Mouse (Mus musculus) CH12.LX (cell line): ENCODE data around the gene Cox11. TPM values are rescaled to one million over a fixed set of nuclear protein-coding genes. Genes with fewer than 3 reads are reported as not detected.

ENCODE experiments used
- DNase-seq: peaks from one replicate; pipeline ENCODE4 v3.0.0-alpha.2; 2013; ENCODE audit errors: extremely low read depth
- H3K27ac ChIP-seq: 2 replicates; pipeline ENCODE4 v1.5.1; 2012; ENCODE audit warnings: low read depth, mild to moderate bottlenecking, control low read depth, moderate library complexity; ENCODE audit not compliant: insufficient read depth
- H3K27me3 ChIP-seq: replicated peaks from 2 replicates; pipeline ENCODE3; 2012; ENCODE audit warnings: inconsistent platforms
- H3K36me3 ChIP-seq, 2 experiments: replicated peaks in 1 of 2; 2 replicates each; pipeline versions ENCODE3 to v1.6.1; 2012; ENCODE audit warnings: inconsistent platforms in 1 of 2, low read length in 1 of 2, mild to moderate bottlenecking in 1 of 2, mixed read lengths in 1 of 2, moderate library complexity in 1 of 2; ENCODE audit not compliant: control insufficient read depth in 1 of 2, insufficient read depth in 1 of 2
- H3K4me1 ChIP-seq, 2 experiments: 2 replicates each; pipeline ENCODE4 v1.6.1; 2012; ENCODE audit warnings: inconsistent platforms in 1 of 2, moderate library complexity in 1 of 2; ENCODE audit not compliant: insufficient read depth in 2 of 2, control insufficient read depth in 1 of 2
- H3K4me2 ChIP-seq: 2 replicates; pipeline ENCODE4 v1.6.1; 2012; ENCODE audit warnings: low read depth, mild to moderate bottlenecking, control low read depth; ENCODE audit not compliant: poor library complexity, insufficient read depth, severe bottlenecking
- H3K4me3 ChIP-seq, 3 experiments: fragments of 150-350 bp in 1 of 3; sonication (generic) in 1 of 3; replicated peaks in 1 of 3; 2 replicates each; pipeline versions ENCODE3 to v1.5.1; 2011 to 2012; ENCODE audit warnings: low read depth in 2 of 3, low read length in 2 of 3, mild to moderate bottlenecking in 2 of 3, moderate library complexity in 2 of 3, control low read depth in 1 of 3, improper control_type of control experiment in 1 of 3, inconsistent platforms in 1 of 3, mixed read lengths in 1 of 3; ENCODE audit not compliant: poor library complexity in 1 of 3
- H3K79me2 ChIP-seq: replicated peaks from 2 replicates; pipeline ENCODE4 v1.6.1; 2012; ENCODE audit warnings: mild to moderate bottlenecking, moderate library complexity; ENCODE audit not compliant: control insufficient read depth, poor library complexity, insufficient read depth, severe bottlenecking; ENCODE audit errors: extremely low read depth
- H3K9ac ChIP-seq: 2 replicates; pipeline ENCODE4 v1.6.1; 2012; ENCODE audit warnings: low read depth, mild to moderate bottlenecking, control low read depth, moderate library complexity; ENCODE audit not compliant: insufficient read depth
- H3K9me3 ChIP-seq: replicated peaks from 2 replicates; pipeline ENCODE3; 2012; ENCODE audit warnings: low read length, inconsistent platforms, mixed read lengths
- CHD2 ChIP-seq: IDR thresholded peaks from 2 replicates; pipeline ENCODE4 v1.6.1; 2011; ENCODE audit warnings: low read length, improper control_type of control experiment
- EP300 ChIP-seq: IDR thresholded peaks from 2 replicates; pipeline ENCODE4 v1.6.1; 2011; ENCODE audit warnings: low read length, improper control_type of control experiment
- ETS1 ChIP-seq: conservative IDR thresholded peaks from 2 replicates; pipeline ENCODE4 v1.6.1; 2012; ENCODE audit warnings: low read depth, mild to moderate bottlenecking, inconsistent platforms, low read length, improper control_type of control experiment, moderate library complexity
- GABPA ChIP-seq: IDR thresholded peaks from 2 replicates; pipeline ENCODE4 v1.6.1; 2012; ENCODE audit warnings: low read depth, low read length, improper control_type of control experiment, inconsistent platforms; ENCODE audit not compliant: insufficient replicate concordance
- IRF4 ChIP-seq: IDR thresholded peaks from 2 replicates; pipeline ENCODE4 v1.6.1; 2014; ENCODE audit warnings: low read depth, mild to moderate bottlenecking, inconsistent platforms, low read length, improper control_type of control experiment
- KAT2A ChIP-seq: IDR thresholded peaks from 2 replicates; pipeline ENCODE4 v1.6.1; 2012; ENCODE audit warnings: low read length, improper control_type of control experiment, inconsistent platforms; ENCODE audit not compliant: insufficient replicate concordance
- MAFK ChIP-seq: IDR thresholded peaks from 2 replicates; pipeline ENCODE4 v1.6.1; 2011; ENCODE audit warnings: low read length, improper control_type of control experiment; ENCODE audit not compliant: insufficient replicate concordance
- MAX ChIP-seq: IDR thresholded peaks from 2 replicates; pipeline ENCODE4 v1.6.1; 2011; ENCODE audit warnings: low read length, improper control_type of control experiment
- MXI1 ChIP-seq: IDR thresholded peaks from 2 replicates; pipeline ENCODE4 v1.6.1; 2011; ENCODE audit warnings: mild to moderate bottlenecking, low read depth, low read length, improper control_type of control experiment
- MYC ChIP-seq: IDR thresholded peaks from 2 replicates; pipeline ENCODE4 v1.6.1; 2011; ENCODE audit warnings: low read depth, mild to moderate bottlenecking, improper control_type of control experiment, low read length
- SIN3A ChIP-seq: IDR thresholded peaks from 2 replicates; pipeline ENCODE4 v1.6.1; 2012; ENCODE audit warnings: low read length, improper control_type of control experiment, inconsistent platforms
- SMC3 ChIP-seq: IDR thresholded peaks from 2 replicates; pipeline ENCODE4 v1.6.1; 2011; ENCODE audit warnings: low read depth, low read length, improper control_type of control experiment
- TCF12 ChIP-seq: IDR thresholded peaks from 2 replicates; pipeline ENCODE4 v1.6.1; 2014; ENCODE audit warnings: low read depth, mild to moderate bottlenecking, inconsistent platforms, low read length, improper control_type of control experiment
- USF1 ChIP-seq: IDR thresholded peaks from 2 replicates; pipeline ENCODE4 v1.6.1; 2014; ENCODE audit warnings: low read depth, mild to moderate bottlenecking, inconsistent platforms, low read length, improper control_type of control experiment
- USF2 ChIP-seq: conservative IDR thresholded peaks from 2 replicates; pipeline ENCODE4 v1.6.1; 2011; ENCODE audit warnings: low read depth, low read length, improper control_type of control experiment
- ZC3H11A ChIP-seq: IDR thresholded peaks from 2 replicates; pipeline ENCODE4 v1.6.1; 2012; ENCODE audit warnings: low read depth, mild to moderate bottlenecking, inconsistent platforms, low read length, improper control_type of control experiment
- ZMIZ1 ChIP-seq: IDR thresholded peaks from 2 replicates; pipeline ENCODE4 v1.6.1; 2012; ENCODE audit warnings: low read depth, mild to moderate bottlenecking, inconsistent platforms, low read length, improper control_type of control experiment
- dilution Hi-C: fragments of 300-500 bp; cut with MboI; formaldehyde crosslinking; loops from 2 replicates; pipeline ENCODE4 v1.14.3; 2020; ENCODE audit warnings: low sequenced_read_pairs; ENCODE audit not compliant: extremely low pct_unique_long_range_greater_than_20kb, extremely low pct_ligation_motif_present
- in situ Hi-C: fragments of 300-500 bp; cut with MboI; formaldehyde crosslinking; loops from 3 replicates; pipeline ENCODE4 v1.14.3; 2019; ENCODE audit warnings: low sequenced_read_pairs, low pct_ligation_motif_present, low pct_unique_long_range_greater_than_20kb, mixed read lengths
- polyA plus RNA-seq: library from polyadenylated mRNA; unstranded; fragments of >175 nt; gene quantifications from 2 replicates; pipeline ENCODE4 v1.2.1, GENCODE M21; 2012; ENCODE audit warnings: low read depth; ENCODE audit not compliant: insufficient read length
- total RNA-seq, 2 experiments: library from RNA; depleted of rRNA; stranded (reverse); fragments of 300-350 nt in 1 of 2; fragments of >200 nt in 1 of 2; gene quantifications; 2 replicates each; pipeline ENCODE4 v1.2.3; 2012 to 2014

Cox11 gene
- total and polyA plus RNA-seq, 3 experiments = 43.2 to 64.3 (median 61.4) TPM

DNA sequence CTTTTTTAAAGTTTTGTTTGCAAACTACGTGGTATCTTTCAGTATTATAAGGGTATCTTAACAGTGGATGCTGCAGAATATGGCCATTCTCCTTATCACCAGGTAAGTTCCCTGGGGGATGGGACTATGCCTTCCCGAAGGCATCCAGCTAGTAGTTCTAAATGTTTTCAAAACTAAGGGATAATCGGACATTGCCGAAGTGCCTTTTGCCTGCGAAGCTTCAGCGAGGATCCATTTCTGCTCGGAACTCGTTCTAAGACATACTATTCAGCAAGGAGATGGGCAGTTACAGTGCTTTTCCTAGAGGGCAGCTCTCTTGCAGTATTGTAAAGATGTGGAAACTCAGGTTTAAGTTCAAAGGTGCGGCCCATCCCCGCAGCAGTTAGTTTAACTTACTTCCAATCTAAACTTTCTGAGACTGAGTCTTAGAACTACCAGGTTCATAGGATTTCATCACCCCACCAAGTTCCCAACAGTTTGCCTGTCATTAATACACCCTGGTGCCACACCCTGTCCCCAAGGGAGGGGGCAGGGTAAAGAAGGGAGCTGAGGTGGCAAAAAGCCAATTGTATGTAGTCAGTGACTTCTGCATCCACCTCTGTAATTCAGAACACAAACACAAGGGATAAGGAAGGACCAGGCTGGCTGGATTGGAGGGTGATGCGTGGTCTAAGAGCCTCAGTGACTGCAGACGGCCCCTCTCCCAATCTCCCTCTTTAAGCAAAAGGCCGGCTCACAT is 48.5 kb downstream of the Cox11 start:
- H3K79me2 ChIP-seq = no peaks in the 10 kb centered on the region
- peaks cover 0 to 3% of the 10 kb centered on the region in 2 experiments; a peak in 1 of 4 replicates for H3K4me1 ChIP-seq
- peaks cover 5% of the 10 kb centered on the region for H3K27me3 ChIP-seq
- peaks cover 8% of the 10 kb centered on the region for H3K9me3 ChIP-seq
- in situ Hi-C loops = no loop called here
- H3K27ac ChIP-seq = no peak overlapping the region
- TF ChIP-seq SIN3A (no peak), ZC3H11A (no peak), MYC (no peak), USF1 (no peak), KAT2A (no peak), CHD2 (no peak), MAFK (no peak), ETS1 (no peak), MAX (no peak), GABPA (no peak)
- TF ChIP-seq, all 38 proteins: peak for 0
- no peak overlapping the region for H3K4me3 ChIP-seq
- no peak overlapping the region for H3K4me2 ChIP-seq
- H3K36me3 ChIP-seq = no peaks in the 10 kb centered on the region
- dilution Hi-C loops = no loop called here
- H3K9ac ChIP-seq = no peak overlapping the region
- DNase-seq = no peak

- H3K4me1 ChIP-seq = peaks cover 0 to 3% of the 10 kb centered on the region in 2 experiments; a peak in 1 of 4 replicates
- peaks cover 7% of the 10 kb centered on the region for H3K27me3 ChIP-seq
- H3K4me2 ChIP-seq = no peak overlapping the region
- TF ChIP-seq IRF4 (no peak), MYC (no peak), ZC3H11A (no peak), USF2 (no peak), ZMIZ1 (no peak), TCF12 (no peak), EP300 (no peak), SMC3 (no peak), MXI1 (no peak)
- no peak for DNase-seq
- in situ Hi-C loops = no loop called here
- peaks cover 8% of the 10 kb centered on the region for H3K9me3 ChIP-seq
- no peak overlapping the region for H3K9ac ChIP-seq
- dilution Hi-C loops = no loop called here
- no peak overlapping the region for H3K4me3 ChIP-seq
- no peaks in the 10 kb centered on the region for H3K79me2 ChIP-seq
- no peaks in the 10 kb centered on the region for H3K36me3 ChIP-seq
- H3K27ac ChIP-seq = no peak overlapping the region
Observed at GRCm38 (mm10) chr11:90687040-90687439, 49.1 kb downstream of the Cox11 start.
